Mouse (Mus musculus) embryonic facial prominence, embryonic 11.5 days (tissue): ENCODE results near the gene Cfap65. TPM values are rescaled to one million over a fixed set of nuclear protein-coding genes. Genes with fewer than 3 reads are reported as not detected.

Experiments used
- ATAC-seq: fragments of 200-750 bp; cut with Nextera tagmentation; replicated peaks from 2 replicates; pipeline ENCODE4 v1.8.0; 2017; ENCODE audit warnings: low read depth; ENCODE audit not compliant: insufficient number of reproducible peaks, low FRiP score, low TSS enrichment
- DNase-seq: peaks from one replicate; pipeline ENCODE4 v3.0.0-alpha.2; 2015; ENCODE audit warnings: low spot score
- H3K27ac ChIP-seq: fragments of 300-500 bp; sonication (generic); replicated peaks from 2 replicates; pipeline ENCODE4 v1.5.1; 2014; ENCODE audit warnings: mild to moderate bottlenecking, low read depth, low read length, control low read depth
- H3K27me3 ChIP-seq: fragments of 300-500 bp; sonication (generic); 2 replicates; pipeline ENCODE4 v1.6.1; 2014; ENCODE audit warnings: mild to moderate bottlenecking, low read length, moderate library complexity, mixed read lengths; ENCODE audit not compliant: control insufficient read depth, insufficient read depth
- H3K36me3 ChIP-seq: fragments of 300-500 bp; sonication (generic); replicated peaks from 2 replicates; pipeline ENCODE4 v1.6.1; 2014; ENCODE audit warnings: low read depth, mild to moderate bottlenecking, low read length, moderate library complexity, mixed read lengths; ENCODE audit not compliant: control insufficient read depth, insufficient read depth
- H3K4me1 ChIP-seq: fragments of 300-500 bp; sonication (generic); 2 replicates; pipeline ENCODE4 v1.6.1; 2014; ENCODE audit warnings: low read length, mixed read lengths; ENCODE audit not compliant: control insufficient read depth, insufficient read depth
- H3K4me2 ChIP-seq: fragments of 300-500 bp; sonication (generic); 2 replicates; pipeline ENCODE4 v1.6.1; 2014; ENCODE audit warnings: low read depth, mild to moderate bottlenecking, control low read depth, low read length, moderate library complexity
- H3K4me3 ChIP-seq: fragments of 300-500 bp; sonication (generic); 2 replicates; pipeline ENCODE4 v1.5.1; 2014; ENCODE audit warnings: low read depth, low read length, control low read depth
- H3K9ac ChIP-seq: fragments of 300-500 bp; sonication (generic); replicated peaks from 2 replicates; pipeline ENCODE4 v1.6.1; 2014; ENCODE audit warnings: mild to moderate bottlenecking, control low read depth, low read length
- H3K9me3 ChIP-seq: fragments of 300-500 bp; sonication (generic); replicated peaks from 2 replicates; pipeline ENCODE4 v1.6.1; 2016; ENCODE audit warnings: mild to moderate bottlenecking, low read length, inconsistent platforms, mixed read lengths; ENCODE audit not compliant: control insufficient read depth
- WGBS: fragments of 180-500 bp; shearing (Covaris S2); extraction: QIAGEN DNeasy Blood & Tissue Kit; methylation state at CpG from one replicate; pipeline ENCODE4 v1.1.7; 2014; 5-methylcytosine and 5-hydroxymethylcytosine counted together
- polyA plus RNA-seq: library from polyadenylated mRNA; unstranded; fragments of >200 nt; fragmentation: Nextera tagmentation; extraction: Ambion mirVana; gene quantifications from 2 replicates; pipeline ENCODE4 v1.2.1, GENCODE M21; 2014

The Cfap65 gene
- polyA plus RNA-seq, 1 experiment from 2014 or later: not detected

DNA sequence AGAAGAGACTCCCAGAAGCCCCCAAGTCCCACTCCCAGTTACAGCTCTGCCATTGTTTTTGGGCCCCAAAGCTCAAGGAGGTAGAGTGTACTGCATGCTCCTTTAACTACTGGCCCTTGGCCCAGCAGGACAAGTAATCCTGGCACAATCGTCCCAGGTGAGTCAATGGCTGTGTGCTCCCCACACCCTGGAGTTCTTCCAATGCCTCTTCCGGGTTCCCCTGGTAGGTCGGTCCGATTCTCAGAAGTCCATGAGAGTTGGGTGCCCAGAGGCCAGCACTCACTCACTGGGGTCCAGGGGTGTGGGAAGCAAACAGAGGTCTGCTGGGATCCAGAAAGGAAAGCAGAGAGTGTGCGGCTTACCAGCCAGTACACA is 27.4 kb upstream of the Cfap65 start:
- H3K27me3 ChIP-seq: 0 out of 2 replicates have a peak, but pooled peaks cover under 1% of the 10 kb centered on the region
- H3K4me3 ChIP-seq: no peak overlapping the region
- H3K4me2 ChIP-seq: no peak overlapping the region
- H3K9ac ChIP-seq: no peak overlapping the region
- no peaks in the 10 kb centered on the region for H3K9me3 ChIP-seq
- ATAC-seq (no peak), DNase-seq (no peak)
- no peak overlapping the region for H3K27ac ChIP-seq
- 86% methylated on average over 5 of the region's 5 CpGs for WGBS
- H3K4me1 ChIP-seq: 0 out of 2 replicates have a peak, but pooled peaks cover 4% of the 10 kb centered on the region
- H3K36me3 ChIP-seq: no peaks in the 10 kb centered on the region

DNA sequence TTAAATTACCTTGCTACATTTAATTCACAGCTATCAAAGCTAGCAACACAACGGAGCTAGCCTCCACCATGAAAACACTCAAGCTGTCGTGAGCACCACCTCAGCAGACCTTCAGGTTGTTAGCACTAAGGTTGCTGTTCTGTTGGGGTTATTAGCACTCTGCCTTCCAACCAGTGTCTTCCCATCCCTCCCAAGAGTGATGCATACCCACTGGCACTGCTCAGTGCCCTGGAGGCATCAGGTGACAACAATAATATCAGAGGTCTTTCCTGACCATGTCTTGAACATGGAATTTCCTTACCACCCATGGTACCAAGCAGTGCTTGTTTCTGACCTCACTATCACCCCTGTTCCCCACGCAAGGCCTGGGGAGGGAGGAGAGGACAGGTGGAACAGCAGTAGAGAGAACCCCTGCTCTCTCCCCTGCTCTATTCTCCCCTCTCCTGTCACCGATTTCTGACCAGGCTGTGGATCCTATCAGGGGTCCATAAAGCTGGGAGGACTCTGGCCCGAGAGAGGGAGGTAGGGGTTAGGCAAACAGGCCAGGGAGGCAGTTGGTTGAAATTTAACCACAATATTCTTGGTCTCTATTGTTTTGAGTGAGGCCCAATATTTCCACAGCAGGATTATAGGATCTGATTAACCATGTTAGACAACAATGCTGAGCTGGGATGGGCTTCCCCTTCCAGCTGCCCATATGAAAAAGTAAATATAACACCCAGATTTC is 26.9 kb upstream of the Cfap65 start:
- H3K4me3 ChIP-seq: no peak overlapping the region
- 80% methylated on average over 4 of the region's 5 CpGs for WGBS
- H3K9ac ChIP-seq: no peak overlapping the region
- 0 out of 2 replicates have a peak, but pooled peaks cover 2% of the 10 kb centered on the region for H3K27me3 ChIP-seq
- H3K27ac ChIP-seq: no peak overlapping the region
- 0 out of 2 replicates have a peak, but pooled peaks cover 4% of the 10 kb centered on the region for H3K4me1 ChIP-seq
- no peaks in the 10 kb centered on the region for H3K36me3 ChIP-seq
- no peaks in the 10 kb centered on the region for H3K9me3 ChIP-seq
- H3K4me2 ChIP-seq: no peak overlapping the region
- ATAC-seq: no peak
- no peak for DNase-seq

DNA sequence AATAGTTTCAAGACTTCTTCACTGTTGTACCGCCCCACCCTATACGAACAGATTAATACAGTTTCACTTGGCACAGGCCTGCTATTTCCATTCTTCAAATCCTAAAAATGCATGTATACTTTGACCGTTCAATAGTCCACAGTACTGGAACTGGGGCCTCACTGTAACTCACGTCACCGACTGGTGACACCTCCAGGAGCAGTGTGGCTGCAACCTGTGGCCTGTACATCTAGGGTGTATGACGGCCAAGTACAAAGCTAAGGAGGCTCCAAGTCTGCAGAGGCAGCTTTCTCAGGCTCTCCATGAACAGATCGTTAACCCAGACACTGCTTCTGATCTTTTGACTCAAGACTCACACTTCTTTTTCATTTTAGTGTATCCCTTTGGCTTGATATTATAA is 26.3 kb upstream of the Cfap65 start:
- Histone ChIP-seq H3K4me1 (0 out of 2 replicates have a peak, but pooled peaks cover 4% of the 10 kb centered on the region), H3K9me3 (no peaks in the 10 kb centered on the region), H3K4me3 (no peak overlapping the region), H3K27ac (no peak overlapping the region), H3K4me2 (no peak overlapping the region), H3K27me3 (0 out of 2 replicates have a peak, but pooled peaks cover 2% of the 10 kb centered on the region), H3K9ac (no peak overlapping the region), H3K36me3 (no peaks in the 10 kb centered on the region)
- DNase-seq (no peak), ATAC-seq (no peak)
- 85% methylated on average over 7 of the region's 7 CpGs for WGBS

DNA sequence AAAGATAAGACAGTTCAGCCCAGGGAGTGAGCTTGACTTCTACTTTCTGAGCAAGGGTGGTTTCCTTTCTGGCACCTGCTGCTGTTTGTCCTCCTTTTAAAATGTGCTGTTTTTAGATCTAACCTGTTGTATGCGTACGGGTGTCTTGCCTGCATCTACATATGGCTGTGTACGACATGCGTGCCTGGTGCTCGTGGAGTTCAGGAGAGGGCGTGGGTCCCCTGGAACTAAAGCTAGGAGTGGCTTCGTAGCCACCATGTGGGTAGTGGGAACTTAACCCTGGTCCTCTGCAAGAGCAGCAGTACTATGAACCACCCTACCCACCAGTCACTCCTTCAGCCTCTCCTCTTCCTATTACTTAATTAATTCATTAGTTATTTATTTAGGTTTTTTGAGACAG is 24.7 kb upstream of the Cfap65 start:
- no peaks in the 10 kb centered on the region for H3K36me3 ChIP-seq
- no peaks in the 10 kb centered on the region for H3K9me3 ChIP-seq
- WGBS: 92% methylated on average over 7 of the region's 7 CpGs
- no peak overlapping the region for H3K4me2 ChIP-seq
- H3K4me1 ChIP-seq: 0 out of 2 replicates have a peak, but pooled peaks cover 4% of the 10 kb centered on the region
- ATAC-seq: no peak
- no peak for DNase-seq
- no peak overlapping the region for H3K9ac ChIP-seq
- no peak overlapping the region for H3K4me3 ChIP-seq
- H3K27me3 ChIP-seq: peaks cover 8% of the 10 kb centered on the region; the same call in 1 of the 2 replicates
- no peak overlapping the region for H3K27ac ChIP-seq

DNA sequence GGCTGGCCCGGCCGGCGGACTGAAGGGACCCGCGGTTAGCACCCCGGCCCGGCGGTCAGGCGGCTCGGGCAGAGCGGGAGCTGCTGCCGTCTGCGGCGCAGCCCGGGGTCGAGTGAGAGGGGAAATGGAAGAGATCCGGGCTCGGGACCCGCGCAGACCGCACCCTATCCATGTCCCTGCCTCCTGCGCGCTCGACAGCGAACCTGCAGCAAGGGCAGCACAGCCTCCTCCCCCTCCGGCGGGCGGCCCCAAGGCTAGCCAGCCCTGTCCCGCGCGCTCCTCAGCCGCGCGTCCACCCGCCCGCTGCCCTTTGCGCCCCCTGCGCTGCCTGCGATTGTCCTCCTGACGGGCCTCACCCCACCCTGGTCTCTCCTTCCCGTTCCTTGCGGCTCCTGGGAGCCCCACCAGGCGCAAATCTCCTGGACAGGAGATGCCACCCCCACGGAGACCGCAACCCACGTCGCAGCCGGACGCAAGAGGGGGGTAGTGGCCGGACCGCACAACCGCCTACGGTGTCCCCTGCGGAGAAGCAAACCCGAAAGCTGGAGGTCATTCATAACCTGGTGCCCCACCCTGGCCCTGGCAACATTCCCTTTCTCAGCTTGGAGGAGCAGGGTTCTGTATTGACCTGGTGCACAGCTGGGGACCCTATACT is 16.3 kb upstream of the Cfap65 start, which contains the start of gene Ihh:
Gene Ihh (minus strand): TSS at position 117 of the 655 bp plus-strand sequence.
- whole genome bisulfite sequencing: 1% methylated on average over 50 of the region's 55 CpGs
- Histone ChIP-seq H3K27me3 (peaks cover 82% of the 10 kb centered on the region), H3K4me3 (peak within 1 kb of the TSS; percentile 17), H3K4me2 (peak within 1 kb of the TSS; percentile 36), H3K9me3 (no peaks in the 10 kb centered on the region), H3K9ac (no peak within 1 kb of the TSS), H3K36me3 (no peaks in the 10 kb centered on the region), H3K27ac (no peak within 1 kb of the TSS), H3K4me1 (peaks cover 3% of the 10 kb centered on the region; the same call in 1 of the 2 replicates)
- ATAC-seq (no peak), DNase-seq (no peak)

DNA sequence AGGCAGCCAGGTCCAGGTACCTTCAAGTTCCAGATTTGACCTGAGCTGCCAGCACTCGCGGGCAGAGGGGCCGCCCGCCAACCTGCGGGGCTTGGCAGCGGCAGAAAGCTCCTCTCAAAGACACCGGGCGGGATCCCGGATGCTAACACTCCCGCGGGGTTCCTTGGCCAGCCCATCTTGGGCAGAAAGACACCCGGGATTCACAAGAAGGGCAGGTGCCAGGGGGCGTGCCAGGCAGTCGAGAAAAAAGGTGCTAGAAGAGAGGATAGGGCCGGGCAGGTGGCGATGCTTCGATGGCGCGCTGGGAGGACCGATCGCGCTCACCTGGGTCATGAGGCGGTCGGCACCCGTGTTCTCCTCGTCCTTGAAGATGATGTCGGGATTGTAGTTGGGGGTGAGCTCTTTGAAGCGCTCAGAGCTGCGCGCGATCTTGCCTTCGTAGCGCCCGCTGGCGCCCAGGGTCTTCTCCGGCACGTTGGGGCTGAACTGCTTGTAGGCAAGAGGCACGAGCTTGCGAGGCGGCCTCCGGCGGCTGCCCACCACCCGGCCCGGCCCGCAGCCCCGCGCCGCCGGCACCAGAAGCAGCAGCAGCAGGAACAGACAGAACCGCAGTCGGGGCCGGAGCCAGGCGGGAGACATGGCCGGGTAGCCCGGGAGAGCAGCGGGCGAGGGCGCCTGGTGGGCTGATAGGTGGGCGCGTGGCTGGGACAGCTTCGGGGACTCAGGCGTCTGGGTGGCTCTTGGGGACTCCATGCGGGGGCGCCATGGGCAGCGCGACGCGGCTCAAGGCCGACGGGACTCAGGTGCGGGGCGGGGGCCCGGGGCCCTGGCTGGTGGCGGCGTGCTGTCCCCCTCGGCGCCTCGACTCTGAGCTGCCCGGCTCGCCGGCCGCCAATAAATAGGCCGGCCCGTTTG is 15.4 kb upstream of the Cfap65 start:
- H3K4me3 ChIP-seq: peak overlapping the region; percentile 17
- peaks cover 3% of the 10 kb centered on the region; the same call in 1 of the 2 replicates for H3K4me1 ChIP-seq
- H3K4me2 ChIP-seq: peak overlapping the region; percentile 36
- no peak overlapping the region for H3K9ac ChIP-seq
- no peak overlapping the region for H3K27ac ChIP-seq
- no peak for ATAC-seq
- H3K36me3 ChIP-seq: no peaks in the 10 kb centered on the region
- 2% methylated on average over 67 of the region's 84 CpGs for WGBS
- no peaks in the 10 kb centered on the region for H3K9me3 ChIP-seq
- H3K27me3 ChIP-seq: peaks cover 87% of the 10 kb centered on the region
- DNase-seq: no peak

DNA sequence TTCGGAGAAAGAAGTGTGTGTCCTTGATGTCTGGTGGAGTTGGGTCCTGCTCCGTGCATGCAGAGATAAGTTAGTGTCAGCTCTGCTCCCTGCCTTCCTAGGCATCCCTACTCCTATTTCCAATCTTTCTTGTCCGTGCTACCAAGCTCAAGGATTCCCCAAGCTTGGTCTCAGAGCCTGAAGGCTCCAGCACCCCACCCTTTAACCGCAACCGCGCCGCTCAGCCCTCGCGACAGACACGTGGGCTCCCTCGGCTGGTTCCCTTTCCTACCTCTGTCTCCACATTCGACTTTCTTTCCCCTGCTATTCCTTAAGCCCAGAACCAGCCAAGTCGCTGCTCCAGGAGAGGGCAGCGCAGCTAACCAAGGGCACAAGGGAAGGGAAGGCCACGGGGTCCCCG is 14.7 kb upstream of the Cfap65 start:
- ATAC-seq (no peak), DNase-seq (no peak)
- H3K4me1 ChIP-seq: peaks cover 3% of the 10 kb centered on the region; the same call in 1 of the 2 replicates
- no peak overlapping the region for H3K9ac ChIP-seq
- no peak overlapping the region for H3K27ac ChIP-seq
- H3K36me3 ChIP-seq: no peaks in the 10 kb centered on the region
- no peaks in the 10 kb centered on the region for H3K9me3 ChIP-seq
- WGBS: 2% methylated on average over 16 of the region's 16 CpGs
- H3K4me3 ChIP-seq: no peak overlapping the region
- peaks cover 87% of the 10 kb centered on the region for H3K27me3 ChIP-seq
- H3K4me2 ChIP-seq: no peak overlapping the region
